Mouse (Mus musculus) liver, embryonic 11.5 days (tissue): Measurements from ENCODE around the gene Aqr. TPM values are rescaled to one million over a fixed set of nuclear protein-coding genes. Genes with fewer than 3 reads are reported as not detected.

Experiments
- ATAC-seq: fragments of 200-750 bp; cut with Nextera tagmentation; replicated peaks from 2 replicates; pipeline ENCODE4 v1.8.0; 2017; ENCODE audit warnings: moderate number of reproducible peaks, mild to moderate bottlenecking, moderate TSS enrichment, moderate library complexity; ENCODE audit not compliant: low FRiP score
- DNase-seq: peaks from one replicate; pipeline ENCODE4 v3.0.0-alpha.2; 2017; ENCODE audit warnings: low spot score
- H3K27ac ChIP-seq: fragments of 300-500 bp; sonication (generic); 2 replicates; pipeline ENCODE4 v1.5.1; 2014; ENCODE audit warnings: mild to moderate bottlenecking, low read depth, low read length, control low read depth
- H3K27me3 ChIP-seq: fragments of 300-500 bp; sonication (generic); replicated peaks from 2 replicates; pipeline ENCODE4 v1.6.1; 2014; ENCODE audit warnings: low read length, mixed read lengths; ENCODE audit not compliant: control insufficient read depth, insufficient read depth
- H3K36me3 ChIP-seq: fragments of 300-500 bp; sonication (generic); 2 replicates; pipeline ENCODE4 v1.6.1; 2014; ENCODE audit warnings: mild to moderate bottlenecking, low read length, moderate library complexity, mixed read lengths; ENCODE audit not compliant: control insufficient read depth, insufficient read depth
- H3K4me1 ChIP-seq: fragments of 300-500 bp; sonication (generic); replicated peaks from 2 replicates; pipeline ENCODE4 v1.6.1; 2014; ENCODE audit warnings: low read length, mixed read lengths; ENCODE audit not compliant: control insufficient read depth, insufficient read depth
- H3K4me2 ChIP-seq: fragments of 300-500 bp; sonication (generic); 2 replicates; pipeline ENCODE4 v1.6.1; 2014; ENCODE audit warnings: mild to moderate bottlenecking, control low read depth, moderate library complexity
- H3K4me3 ChIP-seq: fragments of 300-500 bp; sonication (generic); 2 replicates; pipeline ENCODE4 v1.5.1; 2014; ENCODE audit warnings: low read depth, low read length, control low read depth
- H3K9ac ChIP-seq: fragments of 300-500 bp; sonication (generic); 2 replicates; pipeline ENCODE4 v1.6.1; 2014; ENCODE audit warnings: low read depth, low read length, control low read depth
- H3K9me3 ChIP-seq: fragments of 300-500 bp; sonication (generic); 2 replicates; pipeline ENCODE4 v1.6.1; 2016; ENCODE audit warnings: low read length, inconsistent platforms, mixed read lengths; ENCODE audit not compliant: control insufficient read depth
- WGBS: fragments of 180-500 bp; shearing (Covaris S2); extraction: QIAGEN DNeasy Blood & Tissue Kit; methylation state at CpG from one replicate; pipeline ENCODE4 v1.1.7; 2014; 5-methylcytosine and 5-hydroxymethylcytosine counted together
- microRNA-seq: library from miRNA; unstranded; fragments of <30 nt; microRNA quantifications from one replicate; pipeline ENCODE4, GENCODE M21; 2017; ENCODE audit warnings: borderline number of aligned reads
- polyA plus RNA-seq: library from polyadenylated mRNA; unstranded; fragments of >200 nt; fragmentation: Nextera tagmentation; extraction: Ambion mirVana; gene quantifications from 2 replicates; pipeline ENCODE4 v1.2.1, GENCODE M21; 2014

The Aqr gene
- polyA plus RNA-seq, 1 experiment from 2014 or later = 57.0 TPM

DNA sequence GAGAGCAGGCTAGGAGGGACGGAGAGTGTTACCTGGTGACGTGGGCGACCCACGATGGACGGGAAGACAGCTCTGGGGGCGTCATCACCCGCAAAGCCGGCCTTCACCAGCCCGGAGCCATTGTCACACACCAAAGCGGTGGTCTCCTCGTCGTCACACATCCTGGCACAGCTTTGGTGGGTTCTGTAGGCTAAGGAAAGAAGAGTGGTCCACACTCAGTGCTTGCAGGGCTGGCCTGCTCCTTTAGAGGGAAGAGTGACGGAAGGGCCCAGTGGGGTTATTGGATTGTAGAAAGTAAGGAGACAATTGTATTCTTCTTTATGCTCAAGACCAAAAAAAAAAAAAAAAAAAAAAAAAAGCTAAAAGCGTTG is 135.0 kb downstream of the Aqr start:
- WGBS = 87% methylated on average over 14 of the region's 14 CpGs
- Histone ChIP-seq H3K9ac (no peak overlapping the region), H3K27ac (no peak overlapping the region), H3K4me3 (no peak overlapping the region), H3K36me3 (no peaks in the 10 kb centered on the region), H3K4me2 (no peak overlapping the region), H3K9me3 (no peaks in the 10 kb centered on the region), H3K27me3 (no peaks in the 10 kb centered on the region), H3K4me1 (no peaks in the 10 kb centered on the region)
- no peak for DNase-seq
- ATAC-seq = no peak

Small RNA genes within 50 kb of the gene (microRNA-seq; reads per million reads assigned to microRNA genes)
- gene Mir7002 = not detected

Other genes with a start within 250 kb of the Aqr start
- gene Gjd2, start 173.4 kb downstream of the Aqr start, polyA plus RNA-seq = not detected in 2 replicates
- 40.9 and 96.3 TPM in 2 replicates for gene Actc1, start 133.5 kb downstream of the Aqr start, polyA plus RNA-seq
- gene Zfp770, start 14.4 kb upstream of the Aqr start, polyA plus RNA-seq = 4.4 and 4.9 TPM in 2 replicates